Mouse (Mus musculus): ENCODE results near the gene Tor4a. TPM values are rescaled to one million over a fixed set of nuclear protein-coding genes. Genes with fewer than 3 reads are reported as not detected.

The Tor4a gene
- polyA plus RNA-seq (2014; fragmentation: Nextera tagmentation; extraction: Ambion mirVana): 1.9 and 2.6 TPM in 2 replicates

DNA sequence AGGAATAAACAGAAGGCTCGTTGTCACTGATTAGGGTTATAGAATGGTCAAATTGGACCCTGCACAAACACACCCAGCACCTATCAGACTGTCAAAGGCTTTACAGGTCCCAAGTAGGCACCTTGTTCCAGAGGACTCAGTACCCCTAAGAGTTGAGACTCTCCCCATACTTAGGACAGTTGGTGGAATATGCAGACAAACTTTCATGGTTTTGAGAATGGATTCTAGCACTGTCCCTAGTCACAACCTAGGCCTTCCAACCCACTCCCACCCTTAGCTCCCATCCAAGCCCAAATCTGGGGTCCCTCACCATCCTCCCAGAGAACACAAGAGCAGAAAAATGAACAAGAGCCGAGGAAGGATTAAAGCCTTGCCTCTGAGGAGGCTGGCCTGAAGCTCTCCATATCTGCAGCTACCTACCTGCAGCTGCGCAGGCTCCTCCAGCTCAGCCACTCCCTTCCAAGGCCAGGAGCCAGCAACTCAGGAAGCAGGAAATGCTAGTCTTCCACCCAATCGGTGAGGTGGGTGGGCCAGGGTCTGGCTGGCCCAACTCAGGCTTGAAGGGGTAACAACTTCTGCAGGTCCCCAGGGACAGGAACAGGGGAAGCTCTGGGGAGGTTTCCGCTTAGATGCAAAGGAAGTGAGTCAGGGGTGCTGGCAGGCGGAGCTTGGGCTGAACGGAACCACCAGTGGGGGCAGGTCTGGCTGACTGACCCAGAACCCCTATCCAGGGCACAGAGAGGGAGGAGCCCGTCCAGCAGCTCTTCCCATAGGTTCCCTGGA, at the start of gene Tor4a:
Tor4a (minus strand) TSS at position 715 of the 783 bp plus-strand sequence.
- Histone ChIP-seq H3K4me2 (ENCODE audit: low read depth, low read length) (peak within 1 kb of the TSS; percentile 25), H3K9ac (replicated peaks; ENCODE audit: low read length) (no peak within 1 kb of the TSS; the same call in 1 of the 2 replicates), H3K4me3 (ENCODE audit: low read depth, low read length) (0 out of 2 replicates have a peak within 1 kb of the TSS, but pooled peaks have one; percentile 6), H3K27ac (replicated peaks; ENCODE audit: low read depth, low read length) (no peak within 1 kb of the TSS), H3K36me3 (replicated peaks; ENCODE audit: control insufficient read depth, insufficient read depth, low read depth, low read length) (peaks cover 4% of the 10 kb centered on the region), H3K9me3 (replicated peaks; ENCODE audit: control insufficient read depth, low read length) (no peaks in the 10 kb centered on the region), H3K27me3 (ENCODE audit: control insufficient read depth, insufficient read depth, low read length) (peaks cover 18% of the 10 kb centered on the region), H3K4me1 (ENCODE audit: control insufficient read depth, insufficient read depth, low read length) (no peaks in the 10 kb centered on the region; the same call in none of the 2 replicates)
- 12% methylated on average over 8 of the region's 8 CpGs for WGBS
- DNase-seq (ENCODE audit: low spot score) (peak; percentile 29), ATAC-seq (replicated peaks; ENCODE audit: insufficient number of reproducible peaks, low FRiP score, low TSS enrichment, low read depth) (no peak)

DNA sequence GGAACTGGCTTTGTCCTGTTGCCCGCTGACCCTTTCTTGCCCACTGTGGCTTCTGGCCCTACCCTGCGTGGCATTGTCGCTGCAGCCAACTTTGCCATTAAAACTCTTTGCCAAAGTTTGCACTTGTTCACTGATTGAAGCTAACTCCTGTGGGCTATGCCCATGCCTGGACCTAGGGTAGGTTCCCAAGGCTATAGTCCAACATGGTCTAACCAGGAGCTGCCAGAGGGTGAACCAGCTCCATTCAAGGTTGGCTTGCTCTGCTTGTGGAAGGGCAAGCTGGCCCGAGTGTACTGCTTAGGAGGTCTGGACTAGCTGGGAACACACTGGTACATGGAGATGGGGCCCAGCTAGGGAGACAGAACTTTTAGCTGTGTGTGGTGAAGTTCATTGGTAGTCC, 47.5 kb upstream of the Tor4a start:
- no peak overlapping the region for H3K9ac ChIP-seq (replicated peaks; ENCODE audit: low read length)
- H3K36me3 ChIP-seq (replicated peaks; ENCODE audit: control insufficient read depth, insufficient read depth, low read depth, low read length): no peaks in the 10 kb centered on the region; the same call in 1 of the 2 replicates
- no peak overlapping the region for H3K4me3 ChIP-seq (ENCODE audit: low read depth, low read length)
- H3K27me3 ChIP-seq (ENCODE audit: control insufficient read depth, insufficient read depth, low read length): peaks cover 25% of the 10 kb centered on the region
- no peak overlapping the region for H3K4me2 ChIP-seq (ENCODE audit: low read depth, low read length)
- peaks cover 8% of the 10 kb centered on the region; the same call in 1 of the 2 replicates for H3K4me1 ChIP-seq (ENCODE audit: control insufficient read depth, insufficient read depth, low read length)
- ATAC-seq (replicated peaks; ENCODE audit: insufficient number of reproducible peaks, low FRiP score, low TSS enrichment, low read depth) (no peak), DNase-seq (ENCODE audit: low spot score) (no peak)
- WGBS: 86% methylated on average over 4 of the region's 4 CpGs
- no peak overlapping the region for H3K27ac ChIP-seq (replicated peaks; ENCODE audit: low read depth, low read length)
- H3K9me3 ChIP-seq (replicated peaks; ENCODE audit: control insufficient read depth, low read length): no peaks in the 10 kb centered on the region

DNA sequence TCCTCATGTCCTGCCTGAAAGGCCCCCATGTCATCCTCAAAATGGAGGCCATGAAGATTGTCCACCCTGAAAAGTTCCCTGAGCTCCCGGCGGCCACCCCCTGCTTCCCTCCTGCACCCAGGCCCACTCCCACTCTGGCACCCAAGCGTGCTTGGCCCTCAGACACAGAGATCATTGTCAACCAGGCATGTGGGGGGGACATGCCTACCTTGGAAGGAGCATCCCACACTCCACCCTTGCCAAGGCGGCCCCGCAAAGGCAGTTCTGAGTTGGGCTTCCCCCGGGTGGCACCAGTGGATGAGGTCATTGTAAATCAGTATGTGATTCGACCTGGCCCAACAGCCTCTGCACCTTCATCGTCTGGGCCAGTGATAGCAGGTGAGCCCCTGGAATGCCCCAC, 46.7 kb upstream of the Tor4a start:
- H3K27ac ChIP-seq (replicated peaks; ENCODE audit: low read depth, low read length): no peak overlapping the region
- H3K27me3 ChIP-seq (ENCODE audit: control insufficient read depth, insufficient read depth, low read length): peaks cover 25% of the 10 kb centered on the region
- H3K9me3 ChIP-seq (replicated peaks; ENCODE audit: control insufficient read depth, low read length): no peaks in the 10 kb centered on the region
- no peak overlapping the region for H3K9ac ChIP-seq (replicated peaks; ENCODE audit: low read length)
- H3K36me3 ChIP-seq (replicated peaks; ENCODE audit: control insufficient read depth, insufficient read depth, low read depth, low read length): no peaks in the 10 kb centered on the region; the same call in 1 of the 2 replicates
- ATAC-seq (replicated peaks; ENCODE audit: insufficient number of reproducible peaks, low FRiP score, low TSS enrichment, low read depth) (no peak), DNase-seq (ENCODE audit: low spot score) (no peak)
- 75% methylated on average over 8 of the region's 8 CpGs for WGBS
- peaks cover 8% of the 10 kb centered on the region; the same call in 1 of the 2 replicates for H3K4me1 ChIP-seq (ENCODE audit: control insufficient read depth, insufficient read depth, low read length)
- no peak overlapping the region for H3K4me3 ChIP-seq (ENCODE audit: low read depth, low read length)
- peak overlapping the region; percentile 95 for H3K4me2 ChIP-seq (ENCODE audit: low read depth, low read length)

DNA sequence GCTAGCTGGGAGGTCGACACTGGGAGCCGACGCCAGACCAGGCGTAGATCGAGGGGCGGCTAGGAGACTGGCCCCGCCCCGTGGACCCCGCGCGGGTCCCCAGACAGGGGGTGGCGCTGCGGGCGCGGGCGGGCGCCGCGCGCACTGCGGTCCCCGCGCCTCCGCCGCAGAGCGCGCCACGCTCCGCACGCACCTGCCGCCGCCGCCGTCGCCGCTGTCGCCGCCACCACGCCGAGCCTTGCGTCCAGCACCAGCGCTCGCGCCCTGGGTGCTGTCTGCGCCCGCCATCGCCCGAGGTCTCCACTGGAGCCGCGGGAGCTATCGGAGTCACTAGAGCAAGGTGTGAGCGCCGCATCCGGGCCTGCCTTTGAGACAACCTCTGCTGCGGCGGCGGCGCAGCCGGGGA, 45.4 kb upstream of the Tor4a start, which contains the start of the genes Rnf208 and Cysrt1:
Rnf208 (plus strand) TSS at position 155 of the 406 bp plus-strand sequence.
Cysrt1 (minus strand) TSS at position 352 of the 406 bp plus-strand sequence.
- Histone ChIP-seq H3K27ac (replicated peaks; ENCODE audit: low read depth, low read length) (no peak within 1 kb of the TSS), H3K4me1 (ENCODE audit: control insufficient read depth, insufficient read depth, low read length) (peaks cover 8% of the 10 kb centered on the region; the same call in 1 of the 2 replicates), H3K9me3 (replicated peaks; ENCODE audit: control insufficient read depth, low read length) (no peaks in the 10 kb centered on the region), H3K36me3 (replicated peaks; ENCODE audit: control insufficient read depth, insufficient read depth, low read depth, low read length) (no peaks in the 10 kb centered on the region), H3K4me2 (ENCODE audit: low read depth, low read length) (peak within 1 kb of the TSS; percentile 95), H3K4me3 (ENCODE audit: low read depth, low read length) (peak within 1 kb of the TSS; percentile 54), H3K9ac (replicated peaks; ENCODE audit: low read length) (peak within 1 kb of the TSS; percentile 60), H3K27me3 (ENCODE audit: control insufficient read depth, insufficient read depth, low read length) (peaks cover 25% of the 10 kb centered on the region)
- no peak for ATAC-seq (replicated peaks; ENCODE audit: insufficient number of reproducible peaks, low FRiP score, low TSS enrichment, low read depth)
- DNase-seq (ENCODE audit: low spot score): no peak
- WGBS: under 1% methylated on average over 25 of the region's 59 CpGs

DNA sequence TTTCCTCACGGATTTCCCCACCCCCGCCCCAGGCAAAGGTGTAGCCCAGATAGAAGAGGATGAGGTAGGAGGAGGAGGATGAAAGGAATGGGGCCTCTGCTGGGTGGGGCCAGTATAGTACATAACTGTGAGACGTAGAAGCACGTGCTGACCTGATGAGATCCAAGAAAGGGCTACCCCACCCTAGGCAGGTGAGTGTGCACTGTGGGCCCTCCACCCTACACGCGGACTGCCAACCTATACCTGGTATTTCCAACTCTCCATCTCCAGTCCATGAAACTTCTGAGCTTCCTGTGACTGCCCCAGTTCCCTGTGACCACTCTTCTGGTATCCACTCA, 44.7 kb upstream of the Tor4a start:
- H3K9ac ChIP-seq (replicated peaks; ENCODE audit: low read length): 0 out of 2 replicates have a peak overlapping the region, but pooled peaks have one; percentile 60
- H3K4me1 ChIP-seq (ENCODE audit: control insufficient read depth, insufficient read depth, low read length): peaks cover 8% of the 10 kb centered on the region; the same call in 1 of the 2 replicates
- H3K9me3 ChIP-seq (replicated peaks; ENCODE audit: control insufficient read depth, low read length): no peaks in the 10 kb centered on the region
- no peaks in the 10 kb centered on the region for H3K36me3 ChIP-seq (replicated peaks; ENCODE audit: control insufficient read depth, insufficient read depth, low read depth, low read length)
- H3K4me2 ChIP-seq (ENCODE audit: low read depth, low read length): peak overlapping the region; percentile 95
- no peak for DNase-seq (ENCODE audit: low spot score)
- no peak for ATAC-seq (replicated peaks; ENCODE audit: insufficient number of reproducible peaks, low FRiP score, low TSS enrichment, low read depth)
- peak overlapping the region; percentile 54 for H3K4me3 ChIP-seq (ENCODE audit: low read depth, low read length)
- H3K27me3 ChIP-seq (ENCODE audit: control insufficient read depth, insufficient read depth, low read length): peaks cover 25% of the 10 kb centered on the region
- no peak overlapping the region for H3K27ac ChIP-seq (replicated peaks; ENCODE audit: low read depth, low read length)
- WGBS: 24% methylated on average over 6 of the region's 6 CpGs

DNA sequence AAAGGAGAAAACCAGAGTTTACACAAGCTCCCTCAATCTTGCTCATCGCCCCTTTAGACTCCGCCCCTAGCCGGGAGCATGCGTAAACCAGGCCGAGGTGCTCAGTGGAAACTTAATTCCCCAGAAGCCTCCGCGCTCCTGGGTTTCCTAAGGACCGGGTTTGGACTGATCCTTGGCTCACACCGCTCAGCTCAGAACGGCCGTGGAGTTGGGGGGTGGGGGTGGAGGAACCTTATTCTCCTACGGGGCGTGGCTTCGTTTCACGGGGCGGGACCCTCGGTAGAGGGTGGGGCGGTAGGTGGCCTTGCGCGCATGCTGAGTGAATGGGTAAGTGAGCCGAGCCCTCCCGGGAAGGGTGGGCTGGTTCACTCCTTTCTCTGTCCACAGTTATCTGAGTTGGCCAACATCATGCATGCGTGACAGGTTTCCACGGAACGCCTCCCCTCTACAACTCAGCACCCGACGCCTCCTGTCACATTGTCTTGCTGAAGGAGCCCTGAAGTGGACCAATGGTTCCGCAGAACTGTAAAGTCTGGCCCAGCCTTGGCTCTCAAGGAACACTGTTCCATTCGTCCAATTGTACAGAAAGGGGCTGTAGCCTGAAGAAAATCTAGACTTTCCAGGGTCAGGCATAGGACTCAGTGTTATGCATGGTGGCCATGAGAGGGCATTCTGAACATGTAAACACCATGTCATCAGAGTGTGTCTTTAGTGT, 44.2 kb upstream of the Tor4a start:
- 1% methylated on average over 29 of the region's 29 CpGs for WGBS
- Histone ChIP-seq H3K27me3 (ENCODE audit: control insufficient read depth, insufficient read depth, low read length) (peaks cover 25% of the 10 kb centered on the region), H3K4me3 (ENCODE audit: low read depth, low read length) (peak overlapping the region; percentile 54), H3K9me3 (replicated peaks; ENCODE audit: control insufficient read depth, low read length) (no peaks in the 10 kb centered on the region), H3K9ac (replicated peaks; ENCODE audit: low read length) (peak overlapping the region; percentile 34), H3K27ac (replicated peaks; ENCODE audit: low read depth, low read length) (no peak overlapping the region), H3K36me3 (replicated peaks; ENCODE audit: control insufficient read depth, insufficient read depth, low read depth, low read length) (no peaks in the 10 kb centered on the region), H3K4me2 (ENCODE audit: low read depth, low read length) (peak overlapping the region; percentile 55), H3K4me1 (ENCODE audit: control insufficient read depth, insufficient read depth, low read length) (peaks cover 8% of the 10 kb centered on the region; the same call in 1 of the 2 replicates)
- DNase-seq (ENCODE audit: low spot score) (peak; percentile 86), ATAC-seq (replicated peaks; ENCODE audit: insufficient number of reproducible peaks, low FRiP score, low TSS enrichment, low read depth) (peak; percentile 74)

GRCm38 (mm10) chr2:25240310-25240709, 43.6 kb upstream of the Tor4a start:
- peak; percentile 10; the same call in 1 of the 2 replicates for ATAC-seq (replicated peaks; ENCODE audit: insufficient number of reproducible peaks, low FRiP score, low TSS enrichment, low read depth)
- DNase-seq (ENCODE audit: low spot score): no peak
- Histone ChIP-seq H3K27me3 (ENCODE audit: control insufficient read depth, insufficient read depth, low read length) (peaks cover 25% of the 10 kb centered on the region), H3K36me3 (replicated peaks; ENCODE audit: control insufficient read depth, insufficient read depth, low read depth, low read length) (no peaks in the 10 kb centered on the region), H3K4me3 (ENCODE audit: low read depth, low read length) (no peak overlapping the region; the same call in 1 of the 2 replicates), H3K27ac (replicated peaks; ENCODE audit: low read depth, low read length) (no peak overlapping the region), H3K9ac (replicated peaks; ENCODE audit: low read length) (peak overlapping the region; percentile 37), H3K4me1 (ENCODE audit: control insufficient read depth, insufficient read depth, low read length) (peaks cover 8% of the 10 kb centered on the region; the same call in 1 of the 2 replicates), H3K4me2 (ENCODE audit: low read depth, low read length) (peak overlapping the region; percentile 55), H3K9me3 (replicated peaks; ENCODE audit: control insufficient read depth, low read length) (no peaks in the 10 kb centered on the region)
- WGBS: 45% methylated on average over 8 of the region's 8 CpGs
